Mouse (Mus musculus) neural tube, embryonic 14.5 days (tissue): ENCODE results near the gene Ifitm1. TPM values are rescaled to one million over a fixed set of nuclear protein-coding genes. Genes with fewer than 3 reads are reported as not detected.

Experiments
- ATAC-seq: fragments of 200-750 bp; cut with Nextera tagmentation; 2 replicates; pipeline ENCODE4 v1.8.0; 2017; ENCODE audit warnings: low read depth, mild to moderate bottlenecking, moderate TSS enrichment, moderate library complexity
- H3K27ac ChIP-seq: fragments of 300-500 bp; sonication (generic); 2 replicates; pipeline ENCODE4 v1.5.1; 2014; ENCODE audit warnings: low read depth, mild to moderate bottlenecking, control low read depth, low read length, moderate library complexity, mixed read lengths
- H3K27me3 ChIP-seq: fragments of 300-500 bp; sonication (generic); 2 replicates; pipeline ENCODE4 v1.6.1; 2014; ENCODE audit warnings: low read length; ENCODE audit not compliant: control insufficient read depth, insufficient read depth
- H3K36me3 ChIP-seq: fragments of 300-500 bp; sonication (generic); 2 replicates; pipeline ENCODE4 v1.6.1; 2014; ENCODE audit warnings: low read length, mixed read lengths; ENCODE audit not compliant: control insufficient read depth, insufficient read depth
- H3K4me1 ChIP-seq: fragments of 300-500 bp; sonication (generic); 2 replicates; pipeline ENCODE4 v1.6.1; 2014; ENCODE audit warnings: low read length; ENCODE audit not compliant: control insufficient read depth, insufficient read depth
- H3K4me2 ChIP-seq: fragments of 300-500 bp; sonication (generic); 2 replicates; pipeline ENCODE4 v1.6.1; 2014; ENCODE audit warnings: mild to moderate bottlenecking, low read depth, low read length, control low read depth
- H3K4me3 ChIP-seq: fragments of 300-500 bp; sonication (generic); 2 replicates; pipeline ENCODE4 v1.5.1; 2014; ENCODE audit warnings: low read depth, low read length, control low read depth, mixed read lengths
- H3K9ac ChIP-seq: fragments of 300-500 bp; sonication (generic); replicated peaks from 2 replicates; pipeline ENCODE4 v1.6.1; 2014; ENCODE audit warnings: low read depth, mild to moderate bottlenecking, control low read depth, low read length, mixed read lengths
- H3K9me3 ChIP-seq: fragments of 300-500 bp; sonication (generic); 2 replicates; pipeline ENCODE4 v1.6.1; 2016; ENCODE audit warnings: low read length; ENCODE audit not compliant: control insufficient read depth
- WGBS: fragments of 180-500 bp; shearing (Covaris S2); extraction: QIAGEN DNeasy Blood & Tissue Kit; methylation state at CpG from one replicate; pipeline ENCODE4 v1.1.7; 2014; 5-methylcytosine and 5-hydroxymethylcytosine counted together
- polyA plus RNA-seq: library from polyadenylated mRNA; unstranded; fragments of >200 nt; fragmentation: Nextera tagmentation; extraction: Ambion mirVana; gene quantifications from 2 replicates; pipeline ENCODE4 v1.2.1, GENCODE M21; 2014

The Ifitm1 gene
- polyA plus RNA-seq, 1 experiment from 2014 or later, result 3.5 TPM

- WGBS, result 71% methylated on average over 15 of the region's 15 CpGs
- Histone ChIP-seq H3K9me3 (no peaks in the 10 kb centered on the region), H3K27me3 (no peaks in the 10 kb centered on the region), H3K4me3 (0 out of 2 replicates have a peak overlapping the region, but pooled peaks have one; percentile 28), H3K4me1 (peaks cover 3% of the 10 kb centered on the region; the same call in 1 of the 2 replicates), H3K27ac (no peak overlapping the region), H3K36me3 (no peaks in the 10 kb centered on the region), H3K4me2 (peak overlapping the region; percentile 45; the same call in 1 of the 2 replicates), H3K9ac (no peak overlapping the region; the same call in 1 of the 2 replicates)
- ATAC-seq, result no peak
Measured at GRCm38 (mm10) chr7:140953800-140954732, 13.0 kb upstream of the Ifitm1 start.

- ATAC-seq, result no peak
- 11% methylated on average over 9 of the region's 9 CpGs for WGBS
- H3K9ac ChIP-seq, result no peak overlapping the region; the same call in 1 of the 2 replicates
Measured at GRCm38 (mm10) chr7:140954733-140955071, 12.3 kb upstream of the Ifitm1 start.

GRCm38 (mm10) chr7:140955342-140955741 lies 11.7 kb upstream of the Ifitm1 start:
- Histone ChIP-seq H3K4me1 (peaks cover 8% of the 10 kb centered on the region; the same call in 1 of the 2 replicates), H3K4me2 (peak overlapping the region; percentile 45), H3K9ac (no peak overlapping the region), H3K36me3 (no peaks in the 10 kb centered on the region), H3K4me3 (peak overlapping the region; percentile 28), H3K9me3 (no peaks in the 10 kb centered on the region), H3K27me3 (no peaks in the 10 kb centered on the region), H3K27ac (no peak overlapping the region)
- no peak; the same call in 1 of the 2 replicates for ATAC-seq
- 20% methylated on average over 17 of the region's 17 CpGs for WGBS

More at GRCm38 (mm10) chr7:140954733-140955071, 12.3 kb upstream of the Ifitm1 start:
- H3K4me1 ChIP-seq, result peaks cover 8% of the 10 kb centered on the region; the same call in 1 of the 2 replicates
- no peak overlapping the region for H3K27ac ChIP-seq
- peak overlapping the region; percentile 28 for H3K4me3 ChIP-seq
- H3K27me3 ChIP-seq, result no peaks in the 10 kb centered on the region
- no peaks in the 10 kb centered on the region for H3K9me3 ChIP-seq
- no peaks in the 10 kb centered on the region for H3K36me3 ChIP-seq
- H3K4me2 ChIP-seq, result peak overlapping the region; percentile 45

- Histone ChIP-seq H3K27me3 (no peaks in the 10 kb centered on the region), H3K4me2 (peak within 1 kb of the TSS; percentile 45), H3K4me1 (peaks cover 8% of the 10 kb centered on the region; the same call in 1 of the 2 replicates), H3K36me3 (no peaks in the 10 kb centered on the region), H3K4me3 (peak within 1 kb of the TSS; percentile 28), H3K27ac (peak within 1 kb of the TSS; percentile 16; the same call in 1 of the 2 replicates), H3K9me3 (no peaks in the 10 kb centered on the region), H3K9ac (no peak within 1 kb of the TSS)
- WGBS, result 23% methylated on average over 11 of the region's 11 CpGs
- peak; percentile 63; the same call in 1 of the 2 replicates for ATAC-seq
Measured at GRCm38 (mm10) chr7:140955758-140956555, 11.1 kb upstream of the Ifitm1 start, which contains the start of the genes Gm45717 and Ifitm2. Gm45717 (minus strand) TSS chr7:140955937. Ifitm2 (minus strand) TSS chr7:140955987.

DNA sequence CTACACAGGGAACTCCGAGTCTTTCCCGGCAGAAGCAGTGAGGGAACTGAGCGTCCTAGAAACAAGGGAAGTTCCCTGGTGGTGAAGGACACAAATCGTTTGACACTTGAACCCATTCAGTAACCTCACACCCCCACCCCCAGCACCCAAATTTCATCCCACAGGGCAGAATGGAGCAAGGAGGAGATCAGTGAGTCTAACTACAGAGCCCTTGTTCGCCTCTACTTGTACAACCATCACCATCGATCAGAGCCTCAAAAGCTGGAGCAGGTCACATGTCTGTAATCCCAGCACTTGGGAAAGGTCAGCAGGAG lies 10.5 kb upstream of the Ifitm1 start:
- Histone ChIP-seq H3K27ac (peak overlapping the region; percentile 16; the same call in 1 of the 2 replicates), H3K9me3 (no peaks in the 10 kb centered on the region), H3K27me3 (no peaks in the 10 kb centered on the region), H3K9ac (no peak overlapping the region), H3K4me3 (no peak overlapping the region), H3K4me1 (peaks cover 8% of the 10 kb centered on the region; the same call in 1 of the 2 replicates), H3K36me3 (no peaks in the 10 kb centered on the region), H3K4me2 (no peak overlapping the region)
- no peak for ATAC-seq
- 58% methylated on average over 6 of the region's 6 CpGs for WGBS

DNA sequence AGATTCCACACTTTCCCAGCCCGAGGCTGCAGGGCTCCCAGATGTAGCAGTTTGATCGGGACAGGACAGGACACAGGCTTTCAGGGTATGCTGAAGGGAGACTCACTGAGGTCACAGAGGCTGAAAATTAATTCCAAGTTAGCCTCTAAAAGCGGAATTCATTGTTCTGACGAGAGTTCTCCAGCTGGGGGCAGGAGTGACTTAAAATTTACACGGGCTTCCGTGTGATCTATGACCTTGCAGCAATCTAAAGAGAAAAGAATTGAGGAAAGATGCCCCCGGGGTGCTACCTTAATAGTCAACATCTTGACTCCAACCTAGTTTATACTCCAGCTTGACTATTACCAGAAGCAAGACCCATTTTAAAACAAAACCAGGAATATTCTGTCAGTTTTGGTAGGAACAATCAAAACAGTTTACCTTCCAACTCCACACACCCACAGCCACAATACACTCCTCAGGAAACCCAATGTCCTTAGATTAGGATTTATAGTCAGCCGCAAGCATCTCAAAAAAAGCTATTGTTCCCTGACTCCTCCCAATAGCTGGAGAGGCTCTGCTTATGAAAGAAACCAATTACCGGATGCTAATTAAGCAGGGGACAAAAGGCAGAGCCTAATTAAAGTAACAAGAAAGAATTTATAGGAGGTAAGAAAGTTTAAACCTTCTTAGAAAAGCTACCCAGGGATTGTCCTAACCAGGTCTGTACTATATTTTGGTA lies 7.7 kb upstream of the Ifitm1 start:
- 2% methylated on average over 9 of the region's 9 CpGs for WGBS
- Histone ChIP-seq H3K9ac (no peak overlapping the region), H3K36me3 (no peaks in the 10 kb centered on the region), H3K4me1 (peaks cover 5% of the 10 kb centered on the region; the same call in 1 of the 2 replicates), H3K27me3 (no peaks in the 10 kb centered on the region), H3K27ac (no peak overlapping the region), H3K9me3 (no peaks in the 10 kb centered on the region), H3K4me2 (no peak overlapping the region), H3K4me3 (no peak overlapping the region)
- no peak for ATAC-seq

DNA sequence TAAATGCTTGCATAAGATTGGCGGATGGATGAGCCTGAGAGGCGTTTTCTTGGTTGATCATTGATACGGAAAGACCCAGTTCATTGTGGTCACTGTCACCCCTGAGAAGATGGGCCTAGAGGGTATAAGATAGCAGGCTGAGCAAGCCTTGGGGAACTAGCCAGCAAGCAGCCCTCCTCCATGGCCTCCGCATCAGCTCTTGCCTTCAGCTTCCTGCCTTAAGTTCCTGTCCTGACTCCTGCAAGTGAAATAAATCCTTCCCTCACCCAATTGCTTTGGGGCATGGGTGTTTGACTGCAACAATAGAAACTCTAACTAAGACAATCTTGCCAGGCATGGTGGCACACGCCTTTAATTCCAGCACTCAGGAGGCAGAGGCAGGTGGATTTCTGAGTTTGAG lies 7.0 kb upstream of the Ifitm1 start:
- no peaks in the 10 kb centered on the region for H3K27me3 ChIP-seq
- WGBS, result 42% methylated on average over 5 of the region's 5 CpGs
- no peak overlapping the region for H3K9ac ChIP-seq
- no peaks in the 10 kb centered on the region for H3K9me3 ChIP-seq
- no peaks in the 10 kb centered on the region for H3K36me3 ChIP-seq
- H3K4me1 ChIP-seq, result peaks cover 5% of the 10 kb centered on the region; the same call in 1 of the 2 replicates
- H3K4me2 ChIP-seq, result no peak overlapping the region
- H3K27ac ChIP-seq, result no peak overlapping the region
- no peak overlapping the region for H3K4me3 ChIP-seq
- ATAC-seq, result no peak

- no peak for ATAC-seq
- no peaks in the 10 kb centered on the region for H3K9me3 ChIP-seq
- H3K9ac ChIP-seq, result no peak overlapping the region
- H3K36me3 ChIP-seq, result no peaks in the 10 kb centered on the region
- H3K4me2 ChIP-seq, result no peak overlapping the region
- no peak overlapping the region for H3K27ac ChIP-seq
- peaks cover 5% of the 10 kb centered on the region; the same call in 1 of the 2 replicates for H3K4me1 ChIP-seq
- 56% methylated on average over 2 of the region's 2 CpGs for WGBS
- H3K4me3 ChIP-seq, result no peak overlapping the region
- H3K27me3 ChIP-seq, result no peaks in the 10 kb centered on the region
Measured at GRCm38 (mm10) chr7:140961416-140961815, 5.6 kb upstream of the Ifitm1 start.
